Mouse (Mus musculus): ENCODE data around the gene Pbld2.
"Not testable (repeated sequence)": the region's sequence is repeated elsewhere in the genome, so short reads cannot be mapped to it uniquely, and the experiment has no call there.

Gene Pbld2

GRCm38 (mm10) chr10:63026156-63026794 lies 2.2 kb downstream of the Pbld2 start:
- no peak for DNase-seq

- DNase-seq, result no peak
Measured at GRCm38 (mm10) chr10:63026795-63027160, 2.7 kb downstream of the Pbld2 start.

GRCm38 (mm10) chr10:63027376-63028161 lies 3.5 kb downstream of the Pbld2 start:
- no peak for DNase-seq

- no peak for DNase-seq
Measured at GRCm38 (mm10) chr10:63028396-63028795, 4.3 kb downstream of the Pbld2 start.

GRCm38 (mm10) chr10:63032267-63032666 lies 8.2 kb downstream of the Pbld2 start:
- DNase-seq, result no peak

GRCm38 (mm10) chr10:63032956-63033355 lies 8.8 kb downstream of the Pbld2 start:
- DNase-seq, result no peak

GRCm38 (mm10) chr10:63038571-63039320 lies 14.6 kb downstream of the Pbld2 start:
- no peak for DNase-seq

GRCm38 (mm10) chr10:63039867-63040628 lies 15.9 kb downstream of the Pbld2 start:
- DNase-seq, result no peak

GRCm38 (mm10) chr10:63043154-63043553 lies 19.0 kb downstream of the Pbld2 start:
- DNase-seq, result no peak

GRCm38 (mm10) chr10:63047751-63048150 lies 23.6 kb downstream of the Pbld2 start:
- no peak for DNase-seq

- DNase-seq, result no peak
Measured at GRCm38 (mm10) chr10:63049106-63049505, 25.0 kb downstream of the Pbld2 start.

- DNase-seq, result no peak
Measured at GRCm38 (mm10) chr10:63051267-63051666, 27.2 kb downstream of the Pbld2 start.

GRCm38 (mm10) chr10:63052011-63052410 lies 27.9 kb downstream of the Pbld2 start:
- no peak for DNase-seq

GRCm38 (mm10) chr10:63053007-63053406 lies 28.9 kb downstream of the Pbld2 start:
- DNase-seq, result no peak

- DNase-seq, result not testable (repeated sequence)
Measured at GRCm38 (mm10) chr10:63054071-63054470, 30.0 kb downstream of the Pbld2 start.

GRCm38 (mm10) chr10:63054586-63054985 lies 30.5 kb downstream of the Pbld2 start:
- DNase-seq, result no peak

GRCm38 (mm10) chr10:63056966-63057750 lies 33.0 kb downstream of the Pbld2 start:
- no peak for DNase-seq

GRCm38 (mm10) chr10:63059862-63060261 lies 35.7 kb downstream of the Pbld2 start, which contains the start of gene Pbld1:
TSS of gene Pbld1 (plus strand) at chr10:63060162.
- no peak for DNase-seq

- no peak for DNase-seq
Measured at GRCm38 (mm10) chr10:63060406-63060805, 36.3 kb downstream of the Pbld2 start.

GRCm38 (mm10) chr10:63061266-63061665 lies 37.2 kb downstream of the Pbld2 start:
- DNase-seq, result no peak

GRCm38 (mm10) chr10:63062696-63063095 lies 38.6 kb downstream of the Pbld2 start:
- no peak for DNase-seq

- no peak for DNase-seq
Measured at GRCm38 (mm10) chr10:63063365-63063764, 39.2 kb downstream of the Pbld2 start.
